Mouse (Mus musculus): ENCODE data around the gene 9630041A04Rik.

The 9630041A04Rik gene

DNA sequence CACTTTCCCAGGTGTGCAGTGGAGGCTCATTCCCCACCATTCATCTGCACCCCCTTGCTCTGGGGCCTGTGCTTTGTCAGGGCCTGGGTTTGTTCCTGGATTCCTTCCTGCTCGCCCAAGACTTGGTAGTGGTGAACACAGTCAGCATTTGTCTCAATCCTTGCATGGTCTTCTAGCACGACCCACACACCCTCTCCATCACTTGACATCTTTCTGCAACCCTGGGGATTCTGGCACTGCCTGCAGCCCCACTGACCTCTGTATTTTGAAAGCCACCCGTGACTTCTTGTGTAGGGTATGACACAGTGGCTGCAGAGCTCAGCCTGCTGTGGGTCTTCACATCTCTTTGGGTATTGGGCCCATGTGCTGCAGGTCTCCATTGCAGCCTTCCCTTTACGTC, 57.1 kb downstream of the 9630041A04Rik start:
- DNase-seq (ENCODE audit: low spot score in 2 of 2), result no peak

DNA sequence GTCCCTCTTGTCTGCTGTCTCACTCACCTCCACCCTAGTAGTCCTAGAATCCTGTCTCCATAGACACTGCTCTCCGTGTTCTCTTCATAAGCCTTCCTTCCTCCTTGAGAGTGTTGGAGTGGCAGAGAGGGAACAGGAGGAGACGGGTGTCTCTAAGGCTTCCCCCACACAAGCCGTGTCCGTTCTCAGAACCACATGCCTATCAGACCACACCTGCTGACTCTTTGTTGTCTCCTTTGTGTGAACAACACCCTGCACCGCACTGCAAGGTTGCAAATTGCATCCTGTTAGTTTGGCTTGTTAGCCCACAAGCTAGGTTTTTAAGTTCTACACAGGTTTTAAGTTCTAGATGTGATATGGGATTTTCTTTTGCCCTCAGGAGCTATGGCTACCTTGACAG, 57.7 kb downstream of the 9630041A04Rik start:
- DNase-seq (ENCODE audit: low spot score in 2 of 2), result no peak

DNA sequence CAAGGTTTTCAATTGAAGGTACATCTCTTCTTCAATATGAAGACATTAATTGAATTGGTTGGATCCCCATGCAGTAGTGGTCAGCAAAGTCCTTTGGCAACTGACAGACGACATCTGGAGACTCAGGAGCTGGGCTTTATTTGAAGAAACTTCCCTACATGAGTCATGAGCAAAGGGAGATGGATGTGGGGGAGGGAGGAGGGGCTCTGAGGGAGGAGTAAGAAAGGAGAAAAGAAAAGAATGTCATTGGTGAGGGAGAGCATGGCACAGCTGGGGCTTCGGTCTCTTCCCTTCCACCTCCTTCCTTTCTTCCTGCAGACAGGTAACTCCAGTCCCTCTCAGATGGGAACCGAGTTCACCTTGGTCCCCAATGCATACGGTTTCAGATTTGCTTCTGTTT, 61.2 kb downstream of the 9630041A04Rik start:
- DNase-seq (ENCODE audit: low spot score in 2 of 2), result no peak

DNA sequence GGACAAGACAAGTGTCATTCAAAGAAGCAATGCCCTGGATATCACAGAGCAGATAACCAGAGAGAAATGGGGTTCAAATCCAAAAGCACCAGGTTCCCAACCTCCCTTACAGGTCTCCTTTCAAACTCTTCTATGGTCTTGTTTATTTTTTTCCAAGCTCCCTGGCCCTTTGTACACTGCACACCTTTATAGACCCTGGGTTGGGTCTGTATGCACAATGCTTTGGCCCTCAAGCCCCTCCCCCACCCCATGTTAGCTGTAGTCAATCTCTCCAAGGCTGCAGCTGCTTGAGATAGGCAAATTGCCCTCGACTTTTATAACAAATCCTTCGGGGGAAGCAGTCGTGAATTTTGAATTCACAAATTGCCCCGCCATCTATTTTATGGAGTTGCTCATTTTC, 63.2 kb downstream of the 9630041A04Rik start:
- no peak for DNase-seq (ENCODE audit: low spot score in 2 of 2)

DNA sequence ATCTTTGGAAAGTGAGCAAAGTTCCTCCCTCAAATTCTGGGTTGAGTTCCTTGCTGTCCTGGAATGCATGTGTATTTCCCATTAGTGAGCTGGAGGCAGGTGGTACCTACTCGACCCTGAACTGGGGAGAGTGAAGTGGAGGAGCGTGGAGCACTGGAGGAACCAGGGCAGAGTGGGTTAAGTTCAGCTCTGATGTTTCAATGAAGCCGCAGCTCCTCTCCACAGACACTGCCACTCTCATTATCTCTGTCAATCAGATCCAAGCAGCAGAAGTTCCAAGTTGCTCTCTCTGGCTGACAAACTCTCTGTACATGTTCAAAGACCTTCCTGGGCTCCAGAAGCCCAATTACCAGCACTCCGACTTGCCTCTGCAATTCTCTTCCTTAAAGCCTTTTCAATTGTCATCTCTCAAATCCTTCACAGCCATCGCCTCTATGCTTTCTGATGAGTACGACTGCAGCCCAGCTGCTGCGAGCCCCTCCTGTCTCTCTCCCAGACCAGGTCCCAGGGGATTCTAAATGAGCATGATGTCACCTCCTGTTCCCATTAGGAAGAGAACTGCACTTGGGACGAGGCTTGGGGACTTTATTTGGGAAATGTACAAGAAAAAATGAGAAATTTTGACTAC, 72.4 kb downstream of the 9630041A04Rik start:
- no peak for DNase-seq (ENCODE audit: low spot score in 2 of 2)

DNA sequence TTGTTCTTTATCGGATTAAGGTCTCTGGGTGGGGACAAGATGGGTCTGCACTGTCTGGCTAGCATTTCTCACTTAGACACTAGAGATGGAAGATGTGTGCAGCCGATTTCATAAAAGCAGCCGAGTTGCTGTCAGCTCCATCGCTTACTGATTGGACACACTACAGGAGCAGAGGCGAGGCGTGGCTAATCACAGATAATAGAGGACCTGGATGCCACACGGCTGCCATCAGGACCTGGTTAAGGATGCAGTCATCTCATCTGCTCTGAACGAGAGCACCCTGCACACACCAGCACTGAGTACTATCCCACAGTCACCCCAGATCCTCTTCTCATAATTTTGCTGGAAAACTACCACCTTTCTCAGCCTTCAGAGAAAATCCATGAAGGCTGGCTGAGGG, 73.2 kb downstream of the 9630041A04Rik start:
- no peak for DNase-seq (ENCODE audit: low spot score in 2 of 2)

DNA sequence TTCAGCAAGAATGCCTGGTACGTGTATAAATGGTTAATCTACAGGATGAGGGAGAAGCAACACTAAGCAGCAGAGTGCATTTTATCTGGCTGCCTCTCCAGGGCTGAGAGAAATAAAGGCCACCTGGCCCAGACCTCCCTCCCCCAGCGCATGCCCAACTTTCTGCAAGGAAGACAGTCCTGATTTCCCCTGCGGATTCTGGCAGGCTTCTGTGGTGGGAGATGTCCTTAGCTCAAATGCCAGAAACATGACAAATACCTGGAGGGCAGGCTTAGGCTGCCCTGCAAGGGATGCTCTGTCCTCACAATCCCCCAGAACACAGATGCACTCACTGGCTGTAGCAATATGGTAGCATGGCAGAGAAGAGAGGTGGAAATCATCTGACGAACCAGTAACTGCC, 76.4 kb downstream of the 9630041A04Rik start:
- no peak for DNase-seq (ENCODE audit: low spot score in 2 of 2)

DNA sequence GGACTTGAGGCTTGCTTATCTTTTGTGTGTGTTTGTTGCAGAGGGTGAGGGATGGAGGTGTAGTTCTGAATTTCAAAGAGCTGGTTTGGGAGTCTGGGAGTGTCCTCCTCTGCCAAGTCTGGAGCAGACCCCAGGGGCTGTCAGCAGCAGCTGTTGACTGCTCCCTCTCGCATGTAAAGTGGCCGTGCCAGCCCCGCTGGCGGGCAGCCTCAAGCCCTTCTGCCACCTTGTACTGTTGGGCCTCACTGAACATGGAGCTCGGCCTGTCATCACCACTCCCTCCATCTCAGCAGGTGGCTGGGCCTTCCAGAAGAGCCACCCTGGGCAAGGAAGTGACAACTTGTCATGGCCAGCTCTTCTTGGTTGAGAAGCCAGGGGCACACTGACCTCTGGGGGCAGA, 77.4 kb downstream of the 9630041A04Rik start:
- no peak for DNase-seq (ENCODE audit: low spot score in 2 of 2)

DNA sequence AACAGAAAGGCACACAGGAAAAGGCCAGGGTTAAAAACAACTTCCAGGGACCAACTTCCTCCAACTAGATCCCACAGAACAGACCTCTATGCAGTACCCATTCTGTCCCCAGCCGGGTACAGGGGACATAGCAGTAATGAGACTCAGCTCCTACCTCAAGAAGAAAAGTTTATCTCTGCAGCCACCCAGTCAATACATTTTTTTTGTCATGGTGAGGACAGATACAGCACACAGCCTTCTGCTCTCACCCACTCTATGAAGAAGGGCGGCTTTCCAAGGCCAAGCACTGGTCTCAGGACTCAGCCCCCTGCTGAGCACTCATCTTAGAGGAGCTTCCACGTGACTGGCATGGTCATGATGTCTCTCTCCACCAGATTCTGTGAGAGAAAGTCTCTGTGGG, 78.5 kb downstream of the 9630041A04Rik start:
- no peak for DNase-seq (ENCODE audit: low spot score in 2 of 2)

DNA sequence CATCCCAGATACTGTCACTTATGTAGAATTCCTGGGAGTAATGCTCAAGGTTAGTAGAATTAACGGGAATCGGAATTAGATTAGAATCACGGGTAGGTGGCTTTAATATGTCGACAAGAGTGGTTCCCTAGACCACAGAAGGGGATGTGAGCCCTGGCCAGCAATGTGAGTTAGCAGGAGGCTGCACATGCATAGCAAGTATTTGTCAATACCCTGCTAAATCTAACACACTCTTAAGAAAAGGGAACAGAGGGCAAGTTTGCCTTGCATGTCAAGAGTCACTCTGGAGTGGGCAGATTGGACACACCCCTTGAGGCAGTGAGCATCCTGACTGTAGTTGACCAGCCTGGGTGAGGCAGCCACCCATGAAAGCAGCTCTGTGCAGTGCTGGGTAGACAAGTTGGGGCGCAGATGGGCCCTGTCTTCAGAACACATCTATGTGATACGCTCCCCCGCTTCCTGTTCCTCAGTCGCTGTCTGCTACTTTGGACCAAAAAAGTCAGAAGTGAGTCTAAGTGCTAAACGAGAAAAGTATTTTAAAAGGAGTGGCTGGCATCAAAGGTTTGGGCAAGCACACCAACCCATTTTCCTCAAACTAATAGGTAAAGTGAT, 80.5 kb downstream of the 9630041A04Rik start:
- no peak for DNase-seq (ENCODE audit: low spot score in 2 of 2)

DNA sequence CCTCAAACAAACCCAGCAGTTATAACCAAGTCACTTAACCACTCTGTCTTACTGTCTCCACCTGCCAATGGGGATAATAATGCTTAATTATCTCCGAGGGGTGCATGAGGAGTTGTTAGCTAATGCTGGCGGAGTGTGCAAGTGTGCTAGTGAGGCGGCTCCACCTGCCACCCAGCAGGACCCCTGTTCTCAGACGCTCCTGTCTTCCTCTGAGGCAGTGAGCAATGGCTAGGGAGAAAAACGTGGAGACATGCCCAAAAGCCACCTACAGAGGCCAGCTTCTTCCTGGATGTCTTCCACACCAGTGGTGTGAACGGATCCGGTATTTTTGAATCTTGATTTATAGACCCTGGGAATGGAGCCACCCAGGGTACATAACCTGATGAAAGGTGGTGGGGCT, 83.7 kb downstream of the 9630041A04Rik start:
- DNase-seq (ENCODE audit: low spot score in 2 of 2), result no peak

DNA sequence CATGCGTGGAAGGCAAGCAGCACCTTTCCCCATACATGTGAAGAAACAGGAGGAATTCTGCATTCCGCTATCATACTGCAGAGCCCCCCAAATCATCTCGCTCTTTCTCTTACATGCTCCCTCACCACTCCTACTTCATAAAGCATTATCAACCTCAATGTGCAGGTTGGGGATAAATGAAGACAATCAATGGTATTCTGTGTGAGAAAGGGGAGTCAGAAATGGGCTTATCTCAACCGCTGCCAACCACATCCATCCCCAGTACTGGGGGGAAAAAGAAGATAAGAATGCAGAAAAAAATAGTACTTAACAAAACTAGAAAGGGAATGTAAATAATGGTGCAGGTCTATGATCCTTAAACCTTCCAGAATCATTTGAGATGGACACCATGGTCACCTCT, 84.2 kb downstream of the 9630041A04Rik start:
- no peak for DNase-seq (ENCODE audit: low spot score in 2 of 2)

DNA sequence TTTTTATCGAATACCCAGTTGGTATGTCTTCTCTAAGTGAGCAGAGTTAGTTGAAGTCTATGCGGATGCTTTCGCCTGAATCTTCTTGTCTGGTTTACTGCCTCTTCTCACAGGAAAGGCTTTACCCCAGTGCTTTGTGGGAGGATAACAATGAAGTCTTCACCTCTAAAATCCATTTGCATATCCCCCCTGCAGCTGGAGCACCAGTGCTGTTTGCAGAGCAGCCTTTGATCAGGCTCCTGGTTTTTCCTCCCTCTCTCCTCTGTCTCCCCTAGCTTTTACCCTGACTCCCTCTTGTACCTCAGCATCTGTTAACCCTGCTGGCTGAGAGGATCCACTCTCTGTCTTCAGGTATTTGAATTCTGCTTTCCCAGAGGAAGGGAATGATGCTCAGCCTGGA, 88.5 kb downstream of the 9630041A04Rik start:
- no peak for DNase-seq (ENCODE audit: low spot score in 2 of 2)

DNA sequence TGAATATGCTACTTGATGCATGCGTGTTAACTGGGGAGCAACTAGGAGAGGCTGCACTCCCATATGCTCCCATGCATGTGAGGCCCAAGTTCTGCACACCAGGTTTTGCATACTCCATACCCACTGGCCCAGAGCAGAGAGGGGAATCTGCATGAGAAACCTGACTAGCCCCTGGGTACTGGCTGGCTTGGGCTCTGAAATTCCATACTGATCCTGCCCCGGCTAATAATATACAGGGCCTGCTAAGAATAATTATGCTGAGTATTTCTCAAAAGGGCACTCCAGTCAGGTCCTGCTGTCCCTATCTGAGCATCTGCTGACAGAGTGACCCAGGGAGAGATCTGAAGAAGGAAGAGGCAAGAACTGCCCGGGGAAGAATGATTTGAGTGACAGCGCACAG, 92.9 kb downstream of the 9630041A04Rik start:
- no peak for DNase-seq (ENCODE audit: low spot score in 2 of 2)

DNA sequence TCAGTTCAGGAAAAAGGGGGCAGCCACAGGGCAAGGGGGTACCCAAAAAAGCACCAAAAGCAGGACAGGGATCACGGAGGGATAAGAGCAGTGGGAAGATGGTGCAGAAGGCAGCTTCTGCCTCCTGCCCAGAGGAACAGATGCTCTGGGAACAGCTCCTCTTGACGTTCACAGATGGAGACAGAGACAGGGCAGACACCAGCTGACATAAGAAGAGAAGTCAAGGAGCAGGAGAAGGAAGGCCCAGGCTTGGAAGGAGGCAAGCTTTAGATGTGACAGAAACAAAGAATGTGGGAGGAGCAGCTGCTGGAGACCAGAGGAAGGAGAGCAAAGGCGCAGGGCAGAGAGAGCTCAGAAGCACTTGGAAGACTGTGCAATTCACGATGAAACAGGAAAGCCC, 94.6 kb downstream of the 9630041A04Rik start:
- DNase-seq (ENCODE audit: low spot score in 2 of 2), result no peak

DNA sequence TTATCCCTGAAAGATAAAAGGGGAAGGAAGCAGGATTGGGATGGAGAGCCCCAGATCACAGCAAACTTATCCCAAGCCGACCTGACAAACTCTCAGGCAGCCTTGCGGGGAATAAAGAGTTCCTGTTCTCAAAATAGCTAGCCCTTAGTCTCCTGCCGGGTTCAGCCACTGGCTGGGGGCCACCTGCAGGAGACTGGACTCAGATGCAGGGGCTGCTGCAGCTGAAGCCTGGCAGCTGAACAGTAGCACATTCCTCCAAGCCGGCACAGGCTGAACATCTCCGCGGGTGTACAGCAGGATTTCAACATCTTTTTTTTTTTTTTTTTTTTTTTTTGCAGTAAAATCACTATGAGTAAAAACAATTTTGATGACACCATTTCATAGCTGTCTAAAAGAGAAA, 110.2 kb downstream of the 9630041A04Rik start:
- no peak for DNase-seq (ENCODE audit: low spot score in 2 of 2)

DNA sequence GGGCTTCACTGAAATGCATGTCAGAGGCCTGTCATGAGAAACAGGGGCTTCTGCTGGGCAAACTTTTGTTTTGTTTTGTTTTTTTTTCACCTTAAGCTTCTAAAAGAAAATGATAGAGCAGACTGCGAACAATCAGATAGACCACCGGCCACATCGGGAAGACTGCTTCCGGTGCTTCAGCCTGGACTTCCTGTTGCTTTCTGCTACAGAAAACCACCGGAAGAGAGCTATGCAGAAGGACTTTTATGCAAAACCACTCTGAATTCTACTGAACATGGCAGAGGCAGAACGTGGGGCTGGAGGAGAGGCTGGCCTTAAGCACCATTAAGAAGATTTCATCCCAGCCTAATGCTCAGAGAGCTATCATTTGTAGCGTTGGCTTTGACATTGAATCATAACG, 110.7 kb downstream of the 9630041A04Rik start:
- no peak for DNase-seq (ENCODE audit: low spot score in 2 of 2)

DNA sequence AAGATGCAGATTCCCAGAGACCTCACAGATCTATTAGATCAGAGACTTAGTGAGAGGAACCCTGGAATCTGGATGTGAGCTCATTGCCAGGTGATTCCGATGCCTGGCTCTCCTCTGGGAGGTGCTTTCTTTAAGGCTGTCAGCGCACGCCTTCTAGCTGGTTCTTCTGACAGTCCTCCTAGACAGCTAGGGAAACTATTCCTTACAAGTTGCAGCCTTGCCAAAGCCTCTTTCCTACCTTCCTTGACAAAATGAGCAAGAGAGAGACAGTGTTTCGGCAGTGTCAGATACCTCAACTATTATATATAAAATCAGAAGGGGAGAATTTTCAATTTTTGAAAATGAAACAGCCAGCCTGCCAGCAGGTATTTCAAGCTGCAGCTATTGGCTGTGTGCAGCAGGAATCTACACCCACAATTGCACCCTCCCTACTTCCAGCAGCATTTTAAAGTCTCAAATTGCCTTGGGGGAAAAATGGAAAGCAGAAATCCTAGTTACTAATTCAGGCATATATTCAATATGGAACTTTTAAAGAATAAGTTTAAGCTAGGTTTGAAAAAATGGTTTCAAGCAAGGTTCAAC, 115.3 kb downstream of the 9630041A04Rik start:
- DNase-seq (ENCODE audit: low spot score in 2 of 2), result no peak

DNA sequence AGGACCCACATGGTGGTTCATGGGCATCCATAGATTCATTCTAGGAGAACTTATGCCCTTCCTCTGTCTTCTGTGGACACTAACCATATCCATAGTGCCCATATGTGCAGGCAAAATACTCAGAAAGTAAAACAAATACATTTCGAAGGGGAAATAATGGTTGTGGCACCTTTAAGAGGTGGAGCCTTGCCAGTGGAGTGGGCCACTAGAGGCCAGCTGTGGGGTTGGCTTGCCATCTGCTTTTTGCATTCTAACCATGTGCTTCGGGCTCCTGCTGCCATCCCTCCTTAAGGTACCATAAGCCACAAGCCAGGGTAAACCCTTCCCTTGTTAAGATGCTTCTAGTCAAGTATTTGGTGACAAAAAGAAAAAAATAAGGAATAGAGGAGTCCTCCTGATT, 119.5 kb downstream of the 9630041A04Rik start:
- no peak for DNase-seq (ENCODE audit: low spot score in 2 of 2)

DNA sequence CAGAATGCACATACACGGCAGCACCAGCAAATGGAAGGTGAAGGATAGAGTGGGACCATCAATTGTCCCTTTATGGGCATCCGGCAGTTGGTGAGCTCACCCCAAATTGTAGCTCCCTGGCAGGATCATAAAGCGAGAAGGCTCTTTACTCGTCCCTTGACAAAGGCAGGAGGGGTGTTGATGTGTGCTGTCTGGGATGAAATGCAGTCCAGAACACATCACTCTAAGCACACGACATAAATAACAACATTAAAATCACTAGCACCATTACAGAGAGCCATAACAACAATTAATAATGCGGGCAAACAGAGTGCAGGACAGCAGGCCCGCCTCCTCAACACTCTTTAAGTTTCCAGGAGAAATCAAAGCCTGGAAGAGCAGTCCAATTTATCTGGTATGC, 120.7 kb downstream of the 9630041A04Rik start:
- DNase-seq (ENCODE audit: low spot score in 2 of 2), result no peak

DNA sequence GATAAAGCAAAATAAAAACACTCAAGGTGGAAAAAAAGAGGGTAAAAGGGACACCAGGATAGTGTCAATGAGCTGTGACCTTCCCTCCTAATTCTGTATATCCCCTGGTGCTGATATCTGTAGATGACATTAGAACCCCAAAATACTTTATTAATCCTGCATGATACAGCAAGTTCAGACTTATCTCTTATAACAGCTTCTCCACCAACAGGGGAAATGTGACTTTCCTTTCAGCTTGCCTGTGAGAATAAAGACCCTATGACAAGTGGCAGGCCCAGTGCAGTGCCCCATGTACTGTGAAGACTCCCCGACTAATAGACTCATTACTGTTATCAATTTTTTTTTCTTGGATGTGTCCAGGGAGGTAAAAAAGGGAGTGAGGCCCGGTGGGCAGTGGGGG, 125.3 kb downstream of the 9630041A04Rik start:
- DNase-seq (ENCODE audit: low spot score in 2 of 2), result no peak

DNA sequence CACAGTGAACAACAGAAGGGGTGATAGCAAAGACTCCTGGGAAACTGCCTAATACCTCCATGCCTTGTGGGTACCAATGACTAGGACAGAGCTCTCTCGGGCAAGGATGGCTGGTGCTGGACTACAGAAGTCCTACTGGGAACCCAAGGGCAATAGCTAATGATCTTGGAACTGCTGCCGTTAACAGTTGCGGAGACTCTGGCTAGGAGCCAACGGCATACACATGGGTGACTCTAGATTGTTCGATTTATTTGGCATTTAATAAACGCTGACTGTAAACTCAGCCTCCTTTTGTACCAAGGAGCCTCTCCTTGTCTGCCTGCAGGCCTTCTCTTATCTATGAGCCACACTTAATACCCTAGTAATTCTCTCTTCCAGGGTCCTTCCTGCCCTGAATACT, 128.4 kb downstream of the 9630041A04Rik start:
- no peak for DNase-seq (ENCODE audit: low spot score in 2 of 2)

DNA sequence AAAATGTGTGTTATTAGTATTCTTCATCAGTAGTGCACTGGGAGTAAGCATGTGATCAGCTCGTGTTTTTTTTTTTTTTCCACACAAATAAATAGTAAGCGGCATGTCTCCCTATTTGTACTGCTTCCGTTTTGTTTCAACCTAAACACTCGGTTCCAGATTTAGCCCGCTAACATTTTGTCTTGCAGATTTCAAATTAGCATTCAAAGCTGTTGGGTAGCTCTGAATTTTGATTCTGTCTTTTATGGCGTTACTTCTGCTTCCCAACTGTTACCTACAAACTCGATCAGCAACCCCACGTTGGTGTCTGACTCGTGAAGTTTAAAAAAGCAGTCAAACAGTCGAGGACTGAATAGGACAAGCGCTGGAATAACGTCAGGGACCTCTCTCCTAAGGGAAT, 129.2 kb downstream of the 9630041A04Rik start:
- no peak for DNase-seq (ENCODE audit: low spot score in 2 of 2)
